Mouse (Mus musculus) limb, embryonic 11.5 days (tissue): ENCODE results near the gene Accs. TPM values are rescaled to one million over a fixed set of nuclear protein-coding genes. Genes with fewer than 3 reads are reported as not detected.

Source experiments
- ATAC-seq: fragments of 200-750 bp; cut with Nextera tagmentation; 2 replicates; pipeline ENCODE4 v1.8.0; 2017; ENCODE audit warnings: low read depth; ENCODE audit not compliant: insufficient number of reproducible peaks, low FRiP score, low TSS enrichment
- DNase-seq: peaks from one replicate; pipeline ENCODE4 v3.0.0-alpha.2; 2015; ENCODE audit warnings: low spot score
- H3K27ac ChIP-seq: fragments of 300-500 bp; sonication (generic); replicated peaks from 2 replicates; pipeline ENCODE4 v1.5.1; 2014; ENCODE audit warnings: low read depth, mild to moderate bottlenecking, low read length
- H3K27me3 ChIP-seq: fragments of 300-500 bp; sonication (generic); 2 replicates; pipeline ENCODE4 v1.6.1; 2014; ENCODE audit warnings: mild to moderate bottlenecking, low read length, mixed read lengths; ENCODE audit not compliant: control insufficient read depth, insufficient read depth
- H3K36me3 ChIP-seq: fragments of 300-500 bp; sonication (generic); 2 replicates; pipeline ENCODE4 v1.6.1; 2014; ENCODE audit warnings: mild to moderate bottlenecking, low read length, moderate library complexity, mixed read lengths; ENCODE audit not compliant: control insufficient read depth, insufficient read depth
- H3K4me1 ChIP-seq: fragments of 300-500 bp; sonication (generic); 2 replicates; pipeline ENCODE4 v1.6.1; 2014; ENCODE audit warnings: low read length, mixed read lengths; ENCODE audit not compliant: control insufficient read depth, insufficient read depth
- H3K4me2 ChIP-seq: fragments of 300-500 bp; sonication (generic); 2 replicates; pipeline ENCODE4 v1.6.1; 2014; ENCODE audit warnings: low read depth, mild to moderate bottlenecking, moderate library complexity; ENCODE audit not compliant: severe bottlenecking
- H3K4me3 ChIP-seq: fragments of 300-500 bp; sonication (generic); 2 replicates; pipeline ENCODE4 v1.5.1; 2014; ENCODE audit warnings: low read depth, low read length
- H3K9ac ChIP-seq: fragments of 300-500 bp; sonication (generic); 2 replicates; pipeline ENCODE4 v1.6.1; 2014; ENCODE audit warnings: mild to moderate bottlenecking, low read length
- H3K9me3 ChIP-seq: fragments of 300-500 bp; sonication (generic); 2 replicates; pipeline ENCODE4 v1.6.1; 2016; ENCODE audit warnings: low read length; ENCODE audit not compliant: control insufficient read depth
- WGBS: fragments of 180-500 bp; shearing (Covaris S2); extraction: QIAGEN DNeasy Blood & Tissue Kit; methylation state at CpG from one replicate; pipeline ENCODE4 v1.1.7; 2014; 5-methylcytosine and 5-hydroxymethylcytosine counted together
- polyA plus RNA-seq: library from polyadenylated mRNA; unstranded; fragments of >200 nt; fragmentation: Nextera tagmentation; extraction: Ambion mirVana; gene quantifications from 2 replicates; pipeline ENCODE4 v1.2.1, GENCODE M21; 2014

The Accs gene
- polyA plus RNA-seq, 1 experiment from 2014 or later = 9.0 TPM

DNA sequence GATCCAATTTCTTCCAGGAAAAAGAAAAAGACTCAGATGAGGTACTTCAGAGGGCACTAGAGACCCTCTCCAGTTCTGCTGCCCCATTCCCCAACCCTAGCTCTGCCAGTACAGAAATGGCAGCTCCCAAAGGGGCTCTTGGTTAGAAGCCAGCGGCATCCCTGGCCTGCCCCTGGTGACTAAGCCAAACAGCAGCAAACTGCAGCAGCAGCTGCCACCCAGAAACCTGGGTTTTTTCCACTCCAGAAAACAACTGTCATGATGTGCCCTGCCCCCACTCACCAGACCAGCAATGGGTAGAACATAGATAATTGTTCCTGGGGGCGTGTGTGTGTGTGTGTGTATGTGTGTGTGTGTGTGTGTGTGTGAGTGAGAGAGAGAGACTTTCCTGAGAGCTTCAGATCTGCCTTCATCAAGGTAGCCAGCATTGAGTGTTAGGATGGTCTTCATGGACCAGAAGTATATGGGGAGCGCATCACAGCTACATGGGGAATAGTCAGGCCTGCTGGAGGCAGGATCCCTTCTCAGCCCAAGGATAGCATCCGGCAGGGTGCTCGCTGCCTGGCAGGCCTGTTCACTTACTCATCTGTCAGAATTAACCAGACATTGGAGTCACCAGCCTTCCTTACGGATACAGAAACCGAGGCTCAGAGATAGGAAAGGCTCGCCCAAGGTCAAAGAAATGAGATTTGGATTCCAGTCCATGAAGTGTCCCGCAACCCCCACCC lies 32.1 kb upstream of the Accs start:
- H3K9ac ChIP-seq = no peak overlapping the region
- no peak overlapping the region for H3K27ac ChIP-seq
- ATAC-seq (no peak), DNase-seq (no peak)
- 83% methylated on average over 9 of the region's 9 CpGs for WGBS
- H3K4me1 ChIP-seq = no peaks in the 10 kb centered on the region
- H3K4me3 ChIP-seq = no peak overlapping the region
- no peaks in the 10 kb centered on the region for H3K9me3 ChIP-seq
- no peaks in the 10 kb centered on the region for H3K27me3 ChIP-seq
- H3K36me3 ChIP-seq = no peaks in the 10 kb centered on the region
- H3K4me2 ChIP-seq = no peak overlapping the region

- no peaks in the 10 kb centered on the region for H3K27me3 ChIP-seq
- H3K4me2 ChIP-seq = no peak overlapping the region
- DNase-seq (no peak), ATAC-seq (no peak)
- H3K4me1 ChIP-seq = no peaks in the 10 kb centered on the region
- H3K4me3 ChIP-seq = no peak overlapping the region
- no peaks in the 10 kb centered on the region for H3K9me3 ChIP-seq
- no peak overlapping the region for H3K9ac ChIP-seq
- H3K36me3 ChIP-seq = no peaks in the 10 kb centered on the region
- WGBS = 81% methylated on average over 3 of the region's 3 CpGs
- no peak overlapping the region for H3K27ac ChIP-seq
Observed at GRCm38 (mm10) chr2:93880981-93881380, 31.2 kb upstream of the Accs start.

GRCm38 (mm10) chr2:93880450-93880849 lies 30.7 kb upstream of the Accs start:
- ATAC-seq = no peak
- DNase-seq = no peak

DNA sequence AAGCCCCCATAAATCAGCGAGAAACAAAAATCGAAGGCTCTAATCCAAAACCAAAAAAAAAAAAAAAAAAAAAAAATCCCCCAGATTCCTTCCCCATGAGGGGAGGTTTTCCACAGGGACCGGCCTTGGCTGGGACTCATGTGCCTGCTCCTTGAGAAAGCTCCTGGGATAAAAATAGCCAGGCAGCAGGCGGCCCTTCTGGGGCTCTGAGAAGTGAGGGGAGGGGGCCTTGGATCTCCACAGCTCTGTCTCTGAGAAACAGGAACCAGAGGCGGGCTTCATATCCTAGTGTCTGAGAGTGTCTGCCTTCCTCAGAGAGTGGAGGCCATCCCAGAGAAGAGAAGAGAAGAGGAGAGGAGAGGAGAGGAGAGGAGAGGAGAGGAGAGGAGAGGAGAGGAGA lies 27.3 kb upstream of the Accs start:
- Histone ChIP-seq H3K9me3 (no peaks in the 10 kb centered on the region), H3K9ac (no peak overlapping the region), H3K4me3 (no peak overlapping the region), H3K27me3 (no peaks in the 10 kb centered on the region), H3K36me3 (no peaks in the 10 kb centered on the region), H3K4me1 (peaks cover 4% of the 10 kb centered on the region; the same call in 1 of the 2 replicates), H3K4me2 (no peak overlapping the region), H3K27ac (no peak overlapping the region)
- DNase-seq (no peak), ATAC-seq (no peak)
- WGBS = 73% methylated on average over 5 of the region's 5 CpGs

More at GRCm38 (mm10) chr2:93880450-93880849, 30.7 kb upstream of the Accs start:
- H3K4me2 ChIP-seq = no peak overlapping the region
- no peaks in the 10 kb centered on the region for H3K36me3 ChIP-seq
- H3K9me3 ChIP-seq = no peaks in the 10 kb centered on the region
- H3K4me1 ChIP-seq = no peaks in the 10 kb centered on the region
- no peak overlapping the region for H3K27ac ChIP-seq
- H3K27me3 ChIP-seq = no peaks in the 10 kb centered on the region
- no peak overlapping the region for H3K9ac ChIP-seq
- WGBS = 57% methylated on average over 8 of the region's 8 CpGs
- no peak overlapping the region for H3K4me3 ChIP-seq

DNA sequence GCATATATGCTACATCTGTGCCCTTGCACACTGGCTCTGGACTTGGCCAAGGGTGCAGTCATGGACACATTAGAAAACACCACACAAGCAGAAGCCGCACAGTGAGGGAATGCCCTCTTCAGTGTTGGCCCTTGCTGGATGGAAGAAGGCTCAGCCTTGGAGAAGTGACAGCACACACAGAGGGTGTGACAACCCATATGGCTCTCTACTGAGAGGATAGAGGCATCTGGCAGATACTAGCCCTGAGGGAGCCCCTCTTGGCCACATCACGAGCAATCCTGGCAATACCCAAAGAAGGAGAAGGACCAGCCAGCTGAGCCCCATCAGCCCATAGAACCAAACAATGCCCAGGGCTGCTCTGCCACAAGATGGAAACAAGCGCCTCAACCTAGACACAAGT lies 24.9 kb upstream of the Accs start:
- Histone ChIP-seq H3K9ac (no peak overlapping the region), H3K9me3 (no peaks in the 10 kb centered on the region), H3K4me1 (peaks cover 4% of the 10 kb centered on the region; the same call in 1 of the 2 replicates), H3K4me2 (no peak overlapping the region), H3K27ac (no peak overlapping the region), H3K4me3 (no peak overlapping the region), H3K36me3 (no peaks in the 10 kb centered on the region), H3K27me3 (no peaks in the 10 kb centered on the region)
- WGBS = 91% methylated on average over 3 of the region's 3 CpGs
- no peak for DNase-seq
- no peak for ATAC-seq

- Histone ChIP-seq H3K9me3 (no peaks in the 10 kb centered on the region), H3K36me3 (no peaks in the 10 kb centered on the region), H3K27me3 (no peaks in the 10 kb centered on the region), H3K9ac (no peak overlapping the region), H3K27ac (no peak overlapping the region), H3K4me1 (peaks cover 4% of the 10 kb centered on the region; the same call in 1 of the 2 replicates), H3K4me3 (no peak overlapping the region), H3K4me2 (no peak overlapping the region)
- DNase-seq (no peak), ATAC-seq (no peak)
- 26% methylated on average over 2 of the region's 2 CpGs for WGBS
Observed at GRCm38 (mm10) chr2:93874227-93874514, 24.4 kb upstream of the Accs start.

DNA sequence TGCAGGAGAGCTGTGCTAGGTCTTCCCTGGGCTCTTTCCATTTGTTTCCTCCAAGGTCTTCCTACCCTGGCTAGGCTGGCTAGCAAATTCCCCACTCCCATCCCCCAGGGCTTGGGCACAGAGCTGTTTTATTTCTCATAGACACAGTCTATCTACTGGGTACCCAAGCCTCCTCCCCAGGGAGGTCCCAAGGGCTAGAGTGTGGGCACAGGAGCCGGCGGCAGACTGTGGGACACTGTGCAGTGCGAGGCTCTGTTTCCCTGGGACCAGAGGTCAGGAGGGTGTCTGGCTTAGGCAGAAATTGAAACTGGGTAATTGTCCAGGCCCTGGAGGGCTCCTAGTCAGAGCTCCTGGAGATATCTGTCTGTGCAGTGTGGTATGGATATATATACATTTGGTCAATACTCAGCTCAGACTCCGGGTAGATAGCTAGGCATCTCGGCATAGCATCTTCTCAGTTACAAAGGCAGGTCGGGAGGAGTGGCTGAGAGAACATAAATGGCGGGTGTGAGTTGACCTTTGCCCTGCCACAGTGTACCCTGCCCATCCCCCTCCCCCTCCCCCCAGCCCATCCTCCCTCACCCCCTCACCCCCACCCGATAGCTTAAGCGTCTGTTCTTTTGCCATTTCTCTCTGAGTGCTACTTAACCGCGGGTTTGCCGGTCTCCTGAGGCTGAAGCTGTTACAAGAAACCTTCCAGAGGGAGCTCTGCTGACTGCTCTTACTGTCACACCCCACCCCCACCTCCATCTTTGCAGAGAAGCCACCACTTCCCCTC lies 23.9 kb upstream of the Accs start:
- Histone ChIP-seq H3K4me3 (no peak overlapping the region), H3K4me1 (peaks cover 4% of the 10 kb centered on the region; the same call in 1 of the 2 replicates), H3K27ac (no peak overlapping the region), H3K27me3 (no peaks in the 10 kb centered on the region), H3K4me2 (no peak overlapping the region), H3K9me3 (no peaks in the 10 kb centered on the region), H3K36me3 (no peaks in the 10 kb centered on the region), H3K9ac (no peak overlapping the region)
- WGBS = 10% methylated on average over 12 of the region's 12 CpGs
- DNase-seq (no peak), ATAC-seq (no peak)

DNA sequence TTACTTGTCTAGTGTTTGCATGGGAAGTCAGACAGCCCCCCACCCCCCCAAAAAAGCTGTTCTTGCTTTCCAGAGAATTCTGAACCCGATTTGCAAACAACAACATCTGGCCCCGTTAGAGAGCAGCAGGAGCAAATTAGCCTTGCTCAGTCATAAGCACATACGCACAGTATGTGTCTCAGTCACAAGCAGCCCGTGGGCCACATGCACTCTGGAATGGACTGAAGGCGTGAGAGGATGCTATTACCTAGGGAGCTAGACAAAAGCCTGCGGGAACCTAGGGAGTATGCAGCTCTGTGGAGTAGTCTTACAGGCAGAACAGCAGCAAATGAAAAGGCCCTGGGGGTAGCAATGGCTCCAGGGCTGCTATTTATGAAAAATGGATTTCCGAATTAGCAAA lies 22.5 kb upstream of the Accs start:
- Histone ChIP-seq H3K4me3 (no peak overlapping the region), H3K27ac (no peak overlapping the region)
- 45% methylated on average over 7 of the region's 7 CpGs for WGBS

More for the DNA sequence above, 22.5 kb upstream of the Accs start:
- ATAC-seq (no peak), DNase-seq (no peak)
- no peak overlapping the region for H3K4me2 ChIP-seq
- H3K4me1 ChIP-seq = peaks cover 4% of the 10 kb centered on the region; the same call in 1 of the 2 replicates
- H3K9ac ChIP-seq = no peak overlapping the region
- H3K36me3 ChIP-seq = no peaks in the 10 kb centered on the region
- H3K27me3 ChIP-seq = no peaks in the 10 kb centered on the region
- no peaks in the 10 kb centered on the region for H3K9me3 ChIP-seq
